Mouse (Mus musculus): ENCODE results near the gene Adgrl3. TPM values are rescaled to one million over a fixed set of nuclear protein-coding genes. Genes with fewer than 3 reads are reported as not detected.

The Adgrl3 gene
- total and polyA plus RNA-seq, 2 experiments from 2014 or later: 1.7 to 7.3 TPM

- Histone ChIP-seq H3K9ac (replicated peaks; ENCODE audit: low read depth, low read length) (no peak overlapping the region), H3K27ac (ENCODE audit: low read depth) (no peak overlapping the region), H3K9me3 (replicated peaks; ENCODE audit: control insufficient read depth, low read length) (no peaks in the 10 kb centered on the region), H3K27me3 (ENCODE audit: control insufficient read depth, insufficient read depth, low read length) (no peaks in the 10 kb centered on the region), H3K4me2 (ENCODE audit: low read depth, low read length) (no peak overlapping the region), H3K36me3 (replicated peaks; ENCODE audit: control insufficient read depth, insufficient read depth, low read length) (no peaks in the 10 kb centered on the region), H3K4me3 (ENCODE audit: low read depth, low read length) (no peak overlapping the region), H3K4me1 (ENCODE audit: control insufficient read depth, insufficient read depth) (no peaks in the 10 kb centered on the region)
- TF ChIP-seq EP300 (IDR thresholded peaks at IDR 0.05; ENCODE audit: low read depth): no peak
- no peak for TF ChIP-seq CTCF (IDR thresholded peaks at IDR 0.05; ENCODE audit: low read depth)
- DNase-seq (ENCODE audit: low spot score): no peak
- no peak for ATAC-seq (ENCODE audit: insufficient read depth, low read depth)
- 60% methylated on average over 3 of the region's 3 CpGs for WGBS
These were observed 716.1 kb downstream of the Adgrl3 start for GRCm38 (mm10) chr5:81736008-81736407.

GRCm38 (mm10) chr5:81738286-81739032 is 718.5 kb downstream of the Adgrl3 start:
- no peak overlapping the region for H3K9ac ChIP-seq (replicated peaks; ENCODE audit: low read depth, low read length)
- no peaks in the 10 kb centered on the region for H3K4me1 ChIP-seq (ENCODE audit: control insufficient read depth, insufficient read depth)
- TF ChIP-seq CTCF (IDR thresholded peaks at IDR 0.05; ENCODE audit: low read depth) (no peak), EP300 (IDR thresholded peaks at IDR 0.05; ENCODE audit: low read depth) (no peak)
- H3K27me3 ChIP-seq (ENCODE audit: control insufficient read depth, insufficient read depth, low read length): no peaks in the 10 kb centered on the region
- no peaks in the 10 kb centered on the region for H3K36me3 ChIP-seq (replicated peaks; ENCODE audit: control insufficient read depth, insufficient read depth, low read length)
- DNase-seq (ENCODE audit: low spot score): no peak
- ATAC-seq (ENCODE audit: insufficient read depth, low read depth): no peak
- no peak overlapping the region for H3K4me2 ChIP-seq (ENCODE audit: low read depth, low read length)
- H3K27ac ChIP-seq (ENCODE audit: low read depth): no peak overlapping the region
- no peaks in the 10 kb centered on the region for H3K9me3 ChIP-seq (replicated peaks; ENCODE audit: control insufficient read depth, low read length)
- H3K4me3 ChIP-seq (ENCODE audit: low read depth, low read length): no peak overlapping the region
- 67% methylated on average over 3 of the region's 3 CpGs for WGBS

- ATAC-seq (ENCODE audit: insufficient read depth, low read depth) (no peak), DNase-seq (ENCODE audit: low spot score) (no peak)
- no peak for TF ChIP-seq CTCF (IDR thresholded peaks at IDR 0.05; ENCODE audit: low read depth)
- no peak for TF ChIP-seq EP300 (IDR thresholded peaks at IDR 0.05; ENCODE audit: low read depth)
- H3K27ac ChIP-seq (ENCODE audit: low read depth): no peak overlapping the region
- no peaks in the 10 kb centered on the region for H3K36me3 ChIP-seq (replicated peaks; ENCODE audit: control insufficient read depth, insufficient read depth, low read length)
- H3K9me3 ChIP-seq (replicated peaks; ENCODE audit: control insufficient read depth, low read length): no peaks in the 10 kb centered on the region
- WGBS: 77% methylated on average over 3 of the region's 3 CpGs
- no peak overlapping the region for H3K4me3 ChIP-seq (ENCODE audit: low read depth, low read length)
- H3K4me1 ChIP-seq (ENCODE audit: control insufficient read depth, insufficient read depth): no peaks in the 10 kb centered on the region
- no peak overlapping the region for H3K4me2 ChIP-seq (ENCODE audit: low read depth, low read length)
- no peaks in the 10 kb centered on the region for H3K27me3 ChIP-seq (ENCODE audit: control insufficient read depth, insufficient read depth, low read length)
- no peak overlapping the region for H3K9ac ChIP-seq (replicated peaks; ENCODE audit: low read depth, low read length)
These were observed 732.5 kb downstream of the Adgrl3 start for GRCm38 (mm10) chr5:81752426-81752825.

- Histone ChIP-seq H3K9ac (replicated peaks; ENCODE audit: low read depth, low read length) (no peak overlapping the region), H3K9me3 (replicated peaks; ENCODE audit: control insufficient read depth, low read length) (no peaks in the 10 kb centered on the region), H3K36me3 (replicated peaks; ENCODE audit: control insufficient read depth, insufficient read depth, low read length) (no peaks in the 10 kb centered on the region), H3K4me1 (ENCODE audit: control insufficient read depth, insufficient read depth) (no peaks in the 10 kb centered on the region), H3K4me3 (ENCODE audit: low read depth, low read length) (no peak overlapping the region), H3K27ac (ENCODE audit: low read depth) (no peak overlapping the region), H3K27me3 (ENCODE audit: control insufficient read depth, insufficient read depth, low read length) (no peaks in the 10 kb centered on the region), H3K4me2 (ENCODE audit: low read depth, low read length) (no peak overlapping the region)
- ATAC-seq (ENCODE audit: insufficient read depth, low read depth) (no peak), DNase-seq (ENCODE audit: low spot score) (no peak)
- WGBS: 78% methylated on average over 2 of the region's 2 CpGs
- TF ChIP-seq EP300 (IDR thresholded peaks at IDR 0.05; ENCODE audit: low read depth) (no peak), CTCF (IDR thresholded peaks at IDR 0.05; ENCODE audit: low read depth) (no peak)
These were observed 735.8 kb downstream of the Adgrl3 start for GRCm38 (mm10) chr5:81755711-81756110.

GRCm38 (mm10) chr5:81757093-81757725 is 737.3 kb downstream of the Adgrl3 start:
- no peak for TF ChIP-seq EP300 (IDR thresholded peaks at IDR 0.05; ENCODE audit: low read depth)
- no peak for TF ChIP-seq CTCF (IDR thresholded peaks at IDR 0.05; ENCODE audit: low read depth)
- Histone ChIP-seq H3K4me2 (ENCODE audit: low read depth, low read length) (no peak overlapping the region), H3K9me3 (replicated peaks; ENCODE audit: control insufficient read depth, low read length) (no peaks in the 10 kb centered on the region), H3K27me3 (ENCODE audit: control insufficient read depth, insufficient read depth, low read length) (no peaks in the 10 kb centered on the region), H3K36me3 (replicated peaks; ENCODE audit: control insufficient read depth, insufficient read depth, low read length) (no peaks in the 10 kb centered on the region), H3K4me3 (ENCODE audit: low read depth, low read length) (no peak overlapping the region), H3K9ac (replicated peaks; ENCODE audit: low read depth, low read length) (no peak overlapping the region), H3K27ac (ENCODE audit: low read depth) (no peak overlapping the region), H3K4me1 (ENCODE audit: control insufficient read depth, insufficient read depth) (no peaks in the 10 kb centered on the region)
- no peak for DNase-seq (ENCODE audit: low spot score)
- ATAC-seq (ENCODE audit: insufficient read depth, low read depth): no peak
- 80% methylated on average over 7 of the region's 7 CpGs for WGBS

Data from heart, postnatal 0 days (tissue).